Mouse (Mus musculus): ENCODE measurements around the gene Trpm8. TPM values are rescaled to one million over a fixed set of nuclear protein-coding genes. Genes with fewer than 3 reads are reported as not detected.

Gene Trpm8
- polyA plus RNA-seq, 2 experiments: not detected

GRCm38 (mm10) chr1:88263778-88264177, 13.7 kb upstream of the Trpm8 start:
- no peak for TF ChIP-seq CTCF (IDR thresholded peaks at IDR 0.05; ENCODE audit: low read depth)
- WGBS (ENCODE audit: insufficient replicate concordance): 75% methylated on average over 5 of the region's 5 CpGs
- H3K4me1 ChIP-seq (replicated peaks; ENCODE audit: control insufficient read depth in 2 of 2, insufficient read depth in 2 of 2, low read length in 1 of 2): peaks cover 6 to 34% of the 10 kb centered on the region in 2 experiments; a peak in 3 of 4 replicates
- no peak overlapping the region for H3K4me3 ChIP-seq (ENCODE audit: insufficient read depth in 1 of 2, low read depth in 2 of 2, low read length in 2 of 2)
- H3K27ac ChIP-seq: no peak overlapping the region
- H3K36me3 ChIP-seq (replicated peaks; ENCODE audit: control insufficient read depth, insufficient read depth, low read depth): peaks cover 77% of the 10 kb centered on the region
- no peak overlapping the region for H3K4me2 ChIP-seq (ENCODE audit: low read depth)
- no peak for ATAC-seq (ENCODE audit: insufficient read depth)
- H3K9me3 ChIP-seq (ENCODE audit: control insufficient read depth, low read length): no peaks in the 10 kb centered on the region
- DNase-seq (ENCODE audit: low read depth in 3 of 3, low spot score in 3 of 3): no peak
- no peak overlapping the region for H3K9ac ChIP-seq (replicated peaks)
- no peaks in the 10 kb centered on the region for H3K27me3 ChIP-seq (ENCODE audit: control insufficient read depth, insufficient read depth, low read length)

- TF ChIP-seq CTCF (IDR thresholded peaks at IDR 0.05; ENCODE audit: low read depth): no peak
- TF ChIP-seq EP300 (IDR thresholded peaks at IDR 0.05; ENCODE audit: low read depth): no peak
- no peaks in the 10 kb centered on the region for H3K9me3 ChIP-seq (ENCODE audit: control insufficient read depth, low read length)
- H3K27me3 ChIP-seq (ENCODE audit: control insufficient read depth, insufficient read depth, low read length): no peaks in the 10 kb centered on the region
- H3K4me1 ChIP-seq (replicated peaks; ENCODE audit: control insufficient read depth in 2 of 2, insufficient read depth in 2 of 2, low read length in 1 of 2): peaks cover 6 to 31% of the 10 kb centered on the region in 2 experiments; a peak in 3 of 4 replicates
- H3K36me3 ChIP-seq (replicated peaks; ENCODE audit: control insufficient read depth, insufficient read depth, low read depth): peaks cover 83% of the 10 kb centered on the region
- 78% methylated on average over 7 of the region's 7 CpGs for WGBS (ENCODE audit: insufficient replicate concordance)
- DNase-seq (ENCODE audit: low read depth in 3 of 3, low spot score in 3 of 3) (no peak), ATAC-seq (ENCODE audit: insufficient read depth) (no peak)
- H3K4me3 ChIP-seq (ENCODE audit: insufficient read depth in 1 of 2, low read depth in 2 of 2, low read length in 2 of 2): no peak overlapping the region
- no peak overlapping the region for H3K9ac ChIP-seq (replicated peaks)
- no peak overlapping the region for H3K27ac ChIP-seq
- H3K4me2 ChIP-seq (ENCODE audit: low read depth): no peak overlapping the region
These were observed 13.1 kb upstream of the Trpm8 start for GRCm38 (mm10) chr1:88264237-88264868.

GRCm38 (mm10) chr1:88264869-88265240, 12.6 kb upstream of the Trpm8 start:
- DNase-seq (ENCODE audit: low read depth in 3 of 3, low spot score in 3 of 3) (no peak), ATAC-seq (ENCODE audit: insufficient read depth) (no peak)
- TF ChIP-seq EP300 (IDR thresholded peaks at IDR 0.05; ENCODE audit: low read depth) (no peak), CTCF (IDR thresholded peaks at IDR 0.05; ENCODE audit: low read depth) (no peak)
- Histone ChIP-seq H3K36me3 (replicated peaks; ENCODE audit: control insufficient read depth, insufficient read depth, low read depth) (peaks cover 88% of the 10 kb centered on the region), H3K4me1 (replicated peaks; ENCODE audit: control insufficient read depth in 2 of 2, insufficient read depth in 2 of 2, low read length in 1 of 2) (peaks cover 6 to 26% of the 10 kb centered on the region in 2 experiments; a peak in 3 of 4 replicates), H3K9me3 (ENCODE audit: control insufficient read depth, low read length) (no peaks in the 10 kb centered on the region), H3K27ac (no peak overlapping the region), H3K4me3 (ENCODE audit: insufficient read depth in 1 of 2, low read depth in 2 of 2, low read length in 2 of 2) (no peak overlapping the region), H3K9ac (replicated peaks) (no peak overlapping the region), H3K27me3 (ENCODE audit: control insufficient read depth, insufficient read depth, low read length) (no peaks in the 10 kb centered on the region), H3K4me2 (ENCODE audit: low read depth) (no peak overlapping the region)
- 69% methylated on average over 4 of the region's 4 CpGs for WGBS (ENCODE audit: insufficient replicate concordance)

- 82% methylated on average over 13 of the region's 13 CpGs for WGBS (ENCODE audit: insufficient replicate concordance)
- Histone ChIP-seq H3K4me1 (replicated peaks; ENCODE audit: control insufficient read depth in 2 of 2, insufficient read depth in 2 of 2, low read length in 1 of 2) (peaks cover 0 to 14% of the 10 kb centered on the region in 2 experiments; a peak in 2 of 4 replicates), H3K4me2 (ENCODE audit: low read depth) (no peak overlapping the region), H3K4me3 (ENCODE audit: insufficient read depth in 1 of 2, low read depth in 2 of 2, low read length in 2 of 2) (no peak overlapping the region), H3K27ac (no peak overlapping the region), H3K9ac (replicated peaks) (no peak overlapping the region), H3K36me3 (replicated peaks; ENCODE audit: control insufficient read depth, insufficient read depth, low read depth) (peaks cover 89% of the 10 kb centered on the region), H3K9me3 (ENCODE audit: control insufficient read depth, low read length) (no peaks in the 10 kb centered on the region), H3K27me3 (ENCODE audit: control insufficient read depth, insufficient read depth, low read length) (no peaks in the 10 kb centered on the region)
- ATAC-seq (ENCODE audit: insufficient read depth) (no peak), DNase-seq (ENCODE audit: low read depth in 3 of 3, low spot score in 3 of 3) (no peak)
- no peak for TF ChIP-seq CTCF (IDR thresholded peaks at IDR 0.05; ENCODE audit: low read depth)
- no peak for TF ChIP-seq EP300 (IDR thresholded peaks at IDR 0.05; ENCODE audit: low read depth)
These were observed 11.3 kb upstream of the Trpm8 start for GRCm38 (mm10) chr1:88266123-88266522.

GRCm38 (mm10) chr1:88267489-88267888, 10.0 kb upstream of the Trpm8 start:
- TF ChIP-seq CTCF (IDR thresholded peaks at IDR 0.05; ENCODE audit: low read depth): no peak
- no peak for TF ChIP-seq EP300 (IDR thresholded peaks at IDR 0.05; ENCODE audit: low read depth)
- Histone ChIP-seq H3K9ac (replicated peaks) (no peak overlapping the region), H3K27ac (no peak overlapping the region), H3K27me3 (ENCODE audit: control insufficient read depth, insufficient read depth, low read length) (no peaks in the 10 kb centered on the region), H3K4me1 (replicated peaks; ENCODE audit: control insufficient read depth in 2 of 2, insufficient read depth in 2 of 2, low read length in 1 of 2) (peaks cover 0 to 1% of the 10 kb centered on the region in 2 experiments; a peak in 1 of 4 replicates), H3K36me3 (replicated peaks; ENCODE audit: control insufficient read depth, insufficient read depth, low read depth) (peaks cover 91% of the 10 kb centered on the region), H3K4me3 (ENCODE audit: insufficient read depth in 1 of 2, low read depth in 2 of 2, low read length in 2 of 2) (no peak overlapping the region), H3K4me2 (ENCODE audit: low read depth) (no peak overlapping the region), H3K9me3 (ENCODE audit: control insufficient read depth, low read length) (no peaks in the 10 kb centered on the region)
- DNase-seq (ENCODE audit: low read depth in 3 of 3, low spot score in 3 of 3) (no peak), ATAC-seq (ENCODE audit: insufficient read depth) (no peak)
- 85% methylated on average over 6 of the region's 6 CpGs for WGBS (ENCODE audit: insufficient replicate concordance)
